Mouse (Mus musculus): ENCODE measurements around the gene Rab21. TPM values are rescaled to one million over a fixed set of nuclear protein-coding genes. Genes with fewer than 3 reads are reported as not detected.

Rab21 gene
- total RNA-seq, 2 experiments from 2014 or later, result 55.2 to 57.2 TPM

- peak overlapping the region; percentile 100 for H3K27ac ChIP-seq
- peak overlapping the region; percentile 96 for H3K4me3 ChIP-seq
- no peak for DNase-seq (ENCODE audit: low spot score in 2 of 2)
- TF ChIP-seq CTCF (conservative IDR thresholded peaks at IDR 0.05), result no peak
These were observed 919 bp upstream of the Rab21 start for GRCm38 (mm10) chr10:115316313-115316712.

DNA sequence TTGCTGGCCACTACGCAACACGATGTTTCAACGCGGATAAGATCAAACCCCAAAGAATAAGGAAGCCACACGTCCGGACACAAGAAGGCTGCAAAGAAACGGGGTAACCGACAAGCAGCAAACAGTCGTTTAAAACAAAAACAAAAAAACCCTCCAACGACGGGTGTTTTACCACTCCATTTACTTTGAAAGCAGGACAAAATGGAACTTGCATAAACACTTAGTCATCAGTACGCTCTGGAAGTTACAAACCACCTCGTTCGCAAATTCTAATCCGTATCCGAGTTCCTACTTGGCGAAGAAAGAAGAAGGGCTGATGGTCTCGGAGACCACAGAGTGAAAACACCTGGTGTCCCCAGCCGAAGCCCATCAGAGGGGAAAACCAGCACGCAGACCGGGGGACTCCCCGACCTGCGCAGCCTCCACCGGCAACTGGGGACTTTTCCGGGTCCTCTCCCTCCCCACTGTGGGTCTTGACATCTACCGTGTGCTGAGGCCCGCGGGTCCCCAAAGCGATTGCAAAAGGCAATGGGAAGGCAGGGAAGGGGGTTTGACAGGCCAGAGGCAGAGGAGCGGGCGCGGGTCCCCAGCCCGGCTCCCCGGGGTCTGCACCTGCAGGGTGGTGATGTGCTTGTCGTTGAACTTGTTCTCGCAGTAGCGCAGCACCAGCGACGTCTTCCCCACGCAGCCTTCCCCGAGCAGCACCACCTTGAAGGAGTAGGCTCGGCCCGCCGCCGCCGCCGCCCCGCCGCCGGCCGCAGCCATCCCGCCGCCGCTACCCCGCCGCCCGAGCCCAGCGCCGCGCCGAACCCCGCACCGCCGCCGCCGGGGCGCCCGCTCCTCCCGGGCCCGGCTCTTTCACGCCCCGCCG is 577 bp downstream of the Rab21 start:
- peak in 1 of 2 experiments; percentile 36 for DNase-seq (ENCODE audit: low spot score in 2 of 2)
- TF ChIP-seq CTCF (conservative IDR thresholded peaks at IDR 0.05), result no peak
- peak overlapping the region; percentile 100 for H3K27ac ChIP-seq
- peak overlapping the region; percentile 96 for H3K4me3 ChIP-seq

DNA sequence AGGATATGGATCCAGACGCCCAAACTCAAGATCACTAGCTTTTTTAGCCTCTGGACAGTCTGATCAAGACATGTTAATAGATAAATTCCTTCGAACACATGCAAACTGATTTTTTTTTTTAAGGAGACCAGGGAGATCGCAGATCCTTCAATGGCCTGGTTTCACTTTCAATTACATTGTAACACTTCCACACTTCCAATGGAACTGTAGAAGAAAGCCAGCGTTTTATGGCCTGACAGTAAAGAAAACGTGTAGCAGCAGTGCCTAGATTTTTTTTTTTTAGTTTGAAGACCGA is 1.2 kb downstream of the Rab21 start:
- no peak for TF ChIP-seq CTCF (conservative IDR thresholded peaks at IDR 0.05)
- Histone ChIP-seq H3K27ac (peak overlapping the region; percentile 100), H3K4me3 (peak overlapping the region; percentile 96)
- DNase-seq (ENCODE audit: low spot score in 2 of 2), result no peak

DNA sequence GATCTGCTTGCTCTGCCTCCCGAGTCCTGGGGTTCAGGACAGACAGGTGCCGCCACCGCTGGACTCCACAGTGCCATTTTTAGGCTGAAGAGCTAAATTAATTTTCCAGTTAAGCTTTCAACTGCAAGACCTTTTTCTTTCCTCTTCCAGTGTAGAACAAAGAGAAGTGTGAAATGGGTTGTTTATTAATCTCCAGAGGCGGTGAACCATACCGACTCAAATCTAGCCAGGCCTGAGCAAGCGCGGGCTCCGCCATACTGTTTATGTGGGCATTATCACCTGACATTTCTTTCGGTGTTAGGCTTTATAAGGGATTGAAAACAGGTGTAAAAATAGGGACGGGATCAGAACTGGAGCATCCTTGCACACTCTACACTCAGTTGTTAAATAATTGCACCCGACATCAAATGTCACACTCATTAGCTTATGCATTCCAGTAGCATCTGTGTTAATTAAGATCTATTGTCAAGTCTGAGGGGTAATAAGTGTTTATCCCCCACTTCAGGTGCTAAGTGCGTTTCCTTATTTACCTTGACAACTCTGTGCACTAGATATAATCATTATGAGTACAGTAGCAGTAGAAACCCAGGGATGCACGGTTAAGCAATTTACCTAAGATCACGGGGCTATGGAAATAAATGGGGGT is 1.6 kb downstream of the Rab21 start:
- peak overlapping the region; percentile 100 for H3K27ac ChIP-seq
- no peak for TF ChIP-seq CTCF (conservative IDR thresholded peaks at IDR 0.05)
- DNase-seq (ENCODE audit: low spot score in 2 of 2), result no peak
- peak overlapping the region; percentile 96 for H3K4me3 ChIP-seq

DNA sequence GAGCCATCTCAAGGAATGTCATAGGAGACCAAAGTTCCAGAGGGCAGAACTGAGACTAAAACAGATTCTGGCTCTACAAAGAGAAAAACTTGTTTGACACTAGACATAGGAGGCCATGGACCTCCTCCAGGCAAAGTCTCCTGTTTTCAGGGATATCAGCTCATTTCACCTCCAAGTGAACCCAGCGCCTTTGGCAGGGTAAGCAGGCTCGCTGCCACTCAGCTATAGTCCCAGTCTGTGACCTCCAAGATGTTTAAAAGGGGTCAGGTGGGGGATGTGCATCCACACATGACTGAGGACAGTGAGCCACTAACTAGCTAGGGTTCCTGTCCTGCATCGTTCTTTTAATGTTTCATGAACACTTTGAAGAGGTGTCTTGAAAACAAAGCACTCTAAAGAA is 2.7 kb downstream of the Rab21 start:
- DNase-seq (ENCODE audit: low spot score in 2 of 2), result no peak
- no peak for TF ChIP-seq CTCF (conservative IDR thresholded peaks at IDR 0.05)
- H3K4me3 ChIP-seq, result no peak overlapping the region
- no peak overlapping the region for H3K27ac ChIP-seq

DNA sequence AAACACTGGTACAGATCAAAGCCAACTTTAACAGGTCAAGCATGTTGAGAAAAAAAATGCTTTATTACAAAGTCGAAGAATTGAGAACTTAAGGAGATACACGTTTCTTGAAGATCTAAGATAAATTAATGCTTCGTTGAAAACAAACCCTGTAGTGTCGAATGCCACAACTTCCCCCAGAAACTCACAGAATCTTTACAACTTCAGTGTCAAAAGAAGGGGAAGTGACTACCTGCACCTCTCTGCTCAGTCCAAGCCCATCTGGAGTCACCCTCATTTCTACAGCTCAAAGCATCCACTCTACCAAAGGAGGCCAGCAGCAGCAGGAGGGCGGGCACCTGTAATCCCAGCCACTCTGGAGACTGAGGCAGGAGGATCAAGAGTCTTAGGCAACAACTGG is 3.2 kb downstream of the Rab21 start:
- Histone ChIP-seq H3K27ac (no peak overlapping the region), H3K4me3 (no peak overlapping the region)
- DNase-seq (ENCODE audit: low spot score in 2 of 2), result no peak
- TF ChIP-seq CTCF (conservative IDR thresholded peaks at IDR 0.05), result no peak

GRCm38 (mm10) chr10:115311263-115311965 is 4.0 kb downstream of the Rab21 start:
- DNase-seq (ENCODE audit: low spot score in 2 of 2), result no peak
- no peak overlapping the region for H3K27ac ChIP-seq
- TF ChIP-seq CTCF (conservative IDR thresholded peaks at IDR 0.05), result no peak
- H3K4me3 ChIP-seq, result no peak overlapping the region

GRCm38 (mm10) chr10:115309191-115309590 is 6.2 kb downstream of the Rab21 start:
- DNase-seq (ENCODE audit: low spot score in 2 of 2), result no peak
- TF ChIP-seq CTCF (conservative IDR thresholded peaks at IDR 0.05), result no peak
- H3K4me3 ChIP-seq, result no peak overlapping the region

GRCm38 (mm10) chr10:115307331-115307875 is 8.0 kb downstream of the Rab21 start:
- no peak for DNase-seq (ENCODE audit: low spot score in 2 of 2)
- H3K27ac ChIP-seq, result no peak overlapping the region
- no peak overlapping the region for H3K4me3 ChIP-seq
- no peak for TF ChIP-seq CTCF (conservative IDR thresholded peaks at IDR 0.05)

More at GRCm38 (mm10) chr10:115309191-115309590, 6.2 kb downstream of the Rab21 start:
- no peak overlapping the region for H3K27ac ChIP-seq

- Histone ChIP-seq H3K4me3 (no peak overlapping the region), H3K27ac (no peak overlapping the region)
- DNase-seq (ENCODE audit: low spot score in 2 of 2), result no peak
- TF ChIP-seq CTCF (conservative IDR thresholded peaks at IDR 0.05), result no peak
These were observed 16.7 kb downstream of the Rab21 start for GRCm38 (mm10) chr10:115298683-115299082.

DNA sequence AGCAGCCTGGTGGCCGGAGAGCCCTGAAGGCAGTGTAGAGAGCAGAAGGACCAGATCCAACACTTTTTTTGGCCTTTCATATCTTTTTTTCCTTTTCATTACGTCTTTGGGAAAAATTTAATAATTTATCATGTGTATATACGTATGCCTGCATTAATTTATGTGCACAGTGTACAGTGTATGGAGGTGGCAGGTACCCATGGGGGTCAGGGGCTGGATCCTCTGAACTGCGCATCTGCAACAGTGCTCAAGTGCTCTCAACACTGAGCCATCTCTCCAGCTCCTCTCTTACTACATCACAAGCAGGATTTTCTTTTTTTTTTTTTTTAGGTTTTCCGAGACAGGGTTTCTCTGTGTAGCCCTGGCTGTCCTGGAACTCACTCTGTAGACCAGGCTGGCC is 17.8 kb downstream of the Rab21 start:
- Histone ChIP-seq H3K27ac (no peak overlapping the region), H3K4me3 (no peak overlapping the region)
- no peak for TF ChIP-seq CTCF (conservative IDR thresholded peaks at IDR 0.05)
- DNase-seq (ENCODE audit: low spot score in 2 of 2), result no peak

DNA sequence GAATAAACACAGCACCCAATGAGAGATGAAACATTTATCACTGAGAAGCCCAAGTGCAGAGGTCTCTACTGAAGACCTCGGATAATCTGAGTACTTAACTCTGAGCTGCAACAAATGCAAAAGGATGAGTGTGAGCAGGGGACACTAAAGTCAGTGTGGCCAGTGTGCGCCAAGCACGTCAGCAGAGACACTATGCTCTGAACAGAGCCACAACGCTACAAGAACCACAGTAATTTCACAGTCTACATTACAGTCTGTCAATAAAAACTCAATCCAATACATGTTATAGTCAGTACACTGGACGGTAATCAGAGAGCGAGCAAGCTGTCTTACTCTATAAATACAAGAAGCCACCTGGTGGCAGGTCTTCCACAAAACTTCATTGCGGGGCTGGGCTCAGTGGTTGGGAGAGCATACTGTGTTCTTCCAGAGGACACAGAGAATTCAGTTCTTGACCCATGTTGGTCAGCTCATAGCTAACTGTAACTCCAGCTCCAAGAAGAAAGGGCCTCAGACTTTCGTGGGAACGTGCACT is 18.9 kb downstream of the Rab21 start:
- Histone ChIP-seq H3K4me3 (no peak overlapping the region), H3K27ac (no peak overlapping the region)
- TF ChIP-seq CTCF (conservative IDR thresholded peaks at IDR 0.05), result peak; percentile 24
- DNase-seq (ENCODE audit: low spot score in 2 of 2), result no peak

- DNase-seq (ENCODE audit: low spot score in 2 of 2), result no peak
- no peak for TF ChIP-seq CTCF (conservative IDR thresholded peaks at IDR 0.05)
- Histone ChIP-seq H3K27ac (no peak overlapping the region), H3K4me3 (no peak overlapping the region)
These were observed 20.2 kb downstream of the Rab21 start for GRCm38 (mm10) chr10:115295162-115295561.

Data from layer of hippocampus, adult 2 months (tissue).